Mouse (Mus musculus) limb, embryonic 14.5 days (tissue): ENCODE measurements around the gene Irak2. TPM values are rescaled to one million over a fixed set of nuclear protein-coding genes. Genes with fewer than 3 reads are reported as not detected.

Source experiments
- ATAC-seq: fragments of 200-750 bp; cut with Nextera tagmentation; 2 replicates; pipeline ENCODE4 v1.8.0; 2017; ENCODE audit warnings: low read depth, moderate number of reproducible peaks, moderate TSS enrichment; ENCODE audit not compliant: low FRiP score
- DNase-seq: peaks from one replicate; pipeline ENCODE4 v3.0.0-alpha.2; 2015; ENCODE audit warnings: low spot score
- H3K27ac ChIP-seq: fragments of 300-500 bp; sonication (generic); replicated peaks from 2 replicates; pipeline ENCODE4 v1.5.1; 2014; ENCODE audit warnings: low read depth, mild to moderate bottlenecking, low read length, moderate library complexity, mixed read lengths
- H3K27me3 ChIP-seq: fragments of 300-500 bp; sonication (generic); 2 replicates; pipeline ENCODE4 v1.6.1; 2014; ENCODE audit warnings: low read length, mixed read lengths; ENCODE audit not compliant: control insufficient read depth, insufficient read depth
- H3K36me3 ChIP-seq: fragments of 300-500 bp; sonication (generic); 2 replicates; pipeline ENCODE4 v1.6.1; 2014; ENCODE audit warnings: mild to moderate bottlenecking, low read length, moderate library complexity, mixed read lengths; ENCODE audit not compliant: control insufficient read depth, insufficient read depth
- H3K4me1 ChIP-seq: fragments of 300-500 bp; sonication (generic); 2 replicates; pipeline ENCODE4 v1.6.1; 2014; ENCODE audit warnings: antibody characterized with exemption, low read length, mixed read lengths; ENCODE audit not compliant: control insufficient read depth, insufficient read depth
- H3K4me2 ChIP-seq: fragments of 300-500 bp; sonication (generic); replicated peaks from 2 replicates; pipeline ENCODE4 v1.6.1; 2014; ENCODE audit warnings: low read depth, mild to moderate bottlenecking, low read length, moderate library complexity; ENCODE audit not compliant: severe bottlenecking
- H3K4me3 ChIP-seq: fragments of 300-500 bp; sonication (generic); replicated peaks from 2 replicates; pipeline ENCODE4 v1.5.1; 2014; ENCODE audit warnings: low read length
- H3K9ac ChIP-seq: fragments of 300-500 bp; sonication (generic); 2 replicates; pipeline ENCODE4 v1.6.1; 2014; ENCODE audit warnings: mild to moderate bottlenecking, low read depth, low read length, moderate library complexity; ENCODE audit not compliant: severe bottlenecking
- H3K9me3 ChIP-seq: fragments of 300-500 bp; sonication (generic); 2 replicates; pipeline ENCODE4 v1.6.1; 2016; ENCODE audit warnings: low read length; ENCODE audit not compliant: control insufficient read depth
- POLR2A ChIP-seq: fragments of 200-500 bp; IDR thresholded peaks from 2 replicates; pipeline ENCODE4 v1.8.0; 2012; ENCODE audit warnings: inconsistent platforms, mild to moderate bottlenecking, moderate library complexity, borderline replicate concordance; ENCODE audit not compliant: insufficient read depth, insufficient read length; ENCODE audit errors: extremely low read depth
- WGBS: fragments of 180-500 bp; shearing (Covaris S2); extraction: QIAGEN DNeasy Blood & Tissue Kit; methylation state at CpG from one replicate; pipeline ENCODE4 v1.1.7; 2014; 5-methylcytosine and 5-hydroxymethylcytosine counted together
- polyA plus RNA-seq, 2 experiments: library from polyadenylated mRNA; depleted of rRNA in 1 of 2; stranded (reverse) in 1 of 2; unstranded in 1 of 2; fragments of >200 nt; fragmentation: Nextera tagmentation in 1 of 2; extraction: Ambion mirVana in 1 of 2; gene quantifications; 2 replicates each; pipeline versions ENCODE4 v1.2.1 to v1.2.3; 2012 to 2014

The Irak2 gene
- polyA plus RNA-seq, 2 experiments, result 3.3 to 9.0 TPM

DNA sequence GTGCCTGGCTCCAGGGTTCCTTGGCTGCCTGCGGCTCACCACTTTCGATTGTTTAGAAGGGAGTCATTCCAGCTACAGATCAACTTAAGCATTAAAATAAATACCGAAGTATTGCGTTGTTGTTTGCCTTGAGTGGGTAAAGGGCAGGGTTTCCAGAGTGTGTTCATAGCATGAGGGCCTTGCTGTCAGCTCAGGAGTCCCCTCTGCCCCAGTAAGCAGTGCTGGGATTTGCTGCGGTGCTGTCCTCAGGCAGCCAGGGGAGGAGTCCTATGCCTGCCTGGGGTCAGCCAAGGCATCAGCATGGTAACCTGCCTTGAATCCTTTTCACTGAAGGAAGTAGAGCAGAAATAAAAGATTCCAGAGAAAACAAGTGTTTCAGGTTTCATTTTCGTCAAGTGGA, 18.6 kb downstream of the Irak2 start:
- Histone ChIP-seq H3K9ac (no peak overlapping the region), H3K36me3 (no peaks in the 10 kb centered on the region), H3K4me3 (no peak overlapping the region), H3K4me1 (0 out of 2 replicates have a peak, but pooled peaks cover 6% of the 10 kb centered on the region), H3K27me3 (no peaks in the 10 kb centered on the region), H3K4me2 (no peak overlapping the region), H3K27ac (no peak overlapping the region), H3K9me3 (no peaks in the 10 kb centered on the region)
- TF ChIP-seq POLR2A, result no peak
- DNase-seq (no peak), ATAC-seq (no peak)
- 79% methylated on average over 6 of the region's 6 CpGs for WGBS

- H3K9me3 ChIP-seq, result no peaks in the 10 kb centered on the region
- 0 out of 2 replicates have a peak, but pooled peaks cover 8% of the 10 kb centered on the region for H3K4me1 ChIP-seq
- WGBS, result 84% methylated on average over 3 of the region's 3 CpGs
- DNase-seq, result no peak
- no peak for TF ChIP-seq POLR2A
- no peak overlapping the region for H3K4me3 ChIP-seq
- H3K36me3 ChIP-seq, result no peaks in the 10 kb centered on the region
- ATAC-seq, result no peak
- H3K27ac ChIP-seq, result no peak overlapping the region
- no peak overlapping the region for H3K9ac ChIP-seq
- no peaks in the 10 kb centered on the region for H3K27me3 ChIP-seq
- no peak overlapping the region for H3K4me2 ChIP-seq
Observed at GRCm38 (mm10) chr6:113658226-113658625, 20.0 kb downstream of the Irak2 start.

- DNase-seq, result no peak
- H3K4me2 ChIP-seq, result no peak overlapping the region
- H3K4me3 ChIP-seq, result no peak overlapping the region
- H3K9me3 ChIP-seq, result no peaks in the 10 kb centered on the region
- WGBS, result 74% methylated on average over 8 of the region's 8 CpGs
- no peak overlapping the region for H3K27ac ChIP-seq
- no peak for ATAC-seq
- no peak overlapping the region for H3K9ac ChIP-seq
- no peak for TF ChIP-seq POLR2A
- H3K27me3 ChIP-seq, result no peaks in the 10 kb centered on the region
- H3K4me1 ChIP-seq, result 0 out of 2 replicates have a peak, but pooled peaks cover 8% of the 10 kb centered on the region
- H3K36me3 ChIP-seq, result no peaks in the 10 kb centered on the region
Observed at GRCm38 (mm10) chr6:113659648-113660491, 21.6 kb downstream of the Irak2 start.

DNA sequence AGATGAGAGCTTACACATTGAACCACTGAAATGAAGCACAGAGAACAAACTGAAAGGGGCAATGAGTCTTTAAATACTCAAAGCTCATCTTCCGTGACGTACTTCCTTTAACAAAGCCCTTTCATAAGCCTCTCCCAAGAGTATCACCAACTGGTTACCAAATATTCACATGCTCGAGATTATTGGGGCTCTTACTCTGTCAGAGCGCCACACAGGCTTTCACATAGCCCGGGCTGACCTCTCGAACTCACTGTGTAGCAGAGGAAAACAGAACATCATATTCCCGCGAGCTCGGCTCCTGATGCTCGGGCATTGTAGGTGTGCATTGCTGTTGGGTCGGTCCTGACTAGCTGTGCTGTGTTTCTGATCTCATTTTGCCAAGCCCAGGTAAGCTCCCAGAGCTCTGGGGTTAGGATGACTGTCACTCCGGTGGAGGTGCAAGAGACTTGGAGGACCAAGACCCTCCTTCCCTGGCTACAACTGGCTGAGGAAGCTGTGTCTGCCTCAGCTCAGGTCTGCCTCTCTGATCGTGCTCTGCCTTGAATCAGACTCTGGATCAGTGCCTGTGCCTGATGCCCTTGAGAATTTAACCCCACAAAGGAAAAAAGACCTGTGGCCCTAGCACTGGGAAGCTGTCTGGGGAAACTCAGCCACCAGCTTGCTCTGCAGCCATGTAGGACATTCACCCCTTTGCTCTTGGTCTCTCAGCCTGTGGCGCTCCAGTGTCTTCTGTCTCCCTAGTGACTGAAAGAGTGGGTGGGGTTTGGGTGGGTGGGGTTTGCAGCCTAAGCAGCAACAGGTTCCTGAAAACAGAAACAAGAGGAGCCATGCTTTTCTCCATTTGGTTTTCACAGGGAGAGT, 22.5 kb downstream of the Irak2 start:
- ATAC-seq, result no peak

DNA sequence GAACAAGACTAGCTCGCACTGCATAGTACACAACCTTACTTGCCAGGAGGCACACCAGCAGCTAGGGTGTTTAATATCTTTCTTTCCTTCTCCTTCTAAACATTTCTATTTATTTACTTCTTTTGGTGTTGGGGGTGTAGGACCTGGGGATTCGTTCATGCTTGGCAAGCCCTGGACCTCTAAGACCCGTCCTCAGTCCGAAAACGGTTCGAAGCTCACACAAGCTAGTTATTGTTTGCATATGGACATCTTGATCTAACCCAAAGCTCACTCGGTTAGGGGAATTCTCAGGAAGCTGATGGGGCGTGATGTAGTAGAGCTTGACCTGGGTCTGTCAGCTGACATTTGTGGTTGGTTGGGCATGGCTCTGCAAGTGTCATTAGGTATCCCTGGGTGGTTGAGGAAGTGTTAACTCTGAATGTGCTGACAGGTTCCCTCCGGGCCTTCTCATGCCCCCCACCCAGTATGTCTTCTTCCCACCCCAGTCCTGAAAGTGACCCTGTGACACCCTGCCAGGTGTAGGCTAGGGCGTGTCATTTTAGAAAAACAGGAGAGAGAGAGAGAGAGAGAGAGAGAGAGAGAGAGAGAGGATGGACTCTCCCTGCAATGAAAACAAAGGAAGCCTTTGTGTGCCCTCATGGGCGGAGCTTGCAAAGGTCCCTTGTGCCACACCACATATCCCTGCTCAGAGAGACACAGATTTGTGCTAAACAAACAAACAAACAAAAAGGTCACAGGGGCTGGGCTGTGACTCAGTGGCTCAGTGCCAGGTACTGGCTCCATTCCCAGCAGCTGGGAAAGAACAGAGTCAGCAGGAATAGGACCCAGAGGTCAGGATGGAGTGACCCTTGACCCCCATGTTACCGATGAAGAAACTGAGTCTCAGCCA, 23.3 kb downstream of the Irak2 start:
- no peak overlapping the region for H3K9ac ChIP-seq
- H3K9me3 ChIP-seq, result no peaks in the 10 kb centered on the region
- WGBS, result 59% methylated on average over 12 of the region's 12 CpGs
- H3K27me3 ChIP-seq, result no peaks in the 10 kb centered on the region
- ATAC-seq, result no peak
- H3K27ac ChIP-seq, result no peak overlapping the region
- DNase-seq, result no peak
- no peak overlapping the region for H3K4me3 ChIP-seq
- H3K36me3 ChIP-seq, result no peaks in the 10 kb centered on the region
- 0 out of 2 replicates have a peak, but pooled peaks cover 8% of the 10 kb centered on the region for H3K4me1 ChIP-seq
- no peak for TF ChIP-seq POLR2A
- H3K4me2 ChIP-seq, result no peak overlapping the region

More for the DNA sequence above, 22.5 kb downstream of the Irak2 start:
- no peak for TF ChIP-seq POLR2A
- Histone ChIP-seq H3K9ac (no peak overlapping the region), H3K27ac (no peak overlapping the region), H3K9me3 (no peaks in the 10 kb centered on the region), H3K36me3 (no peaks in the 10 kb centered on the region), H3K4me3 (no peak overlapping the region), H3K4me2 (no peak overlapping the region), H3K4me1 (0 out of 2 replicates have a peak, but pooled peaks cover 8% of the 10 kb centered on the region), H3K27me3 (no peaks in the 10 kb centered on the region)
- DNase-seq, result no peak
- WGBS, result 69% methylated on average over 14 of the region's 14 CpGs
